Mouse (Mus musculus) skeletal muscle tissue, adult 2 months (tissue): ENCODE measurements around the gene Atp8a1.
A peak's percentile ranks its signal among the peaks of the same experiment; 100 is the strongest.
"Not testable (repeated sequence)": the region's sequence is repeated elsewhere in the genome, so short reads cannot be mapped to it uniquely, and the experiment has no call there.

ENCODE experiments used
- DNase-seq: peaks from one replicate; pipeline ENCODE4 v3.0.0-alpha.2; 2012; ENCODE audit warnings: low read depth, low spot score

Gene Atp8a1

GRCm38 (mm10) chr5:67826935-67827334 lies 20.3 kb downstream of the Atp8a1 start:
- no peak for DNase-seq

DNA sequence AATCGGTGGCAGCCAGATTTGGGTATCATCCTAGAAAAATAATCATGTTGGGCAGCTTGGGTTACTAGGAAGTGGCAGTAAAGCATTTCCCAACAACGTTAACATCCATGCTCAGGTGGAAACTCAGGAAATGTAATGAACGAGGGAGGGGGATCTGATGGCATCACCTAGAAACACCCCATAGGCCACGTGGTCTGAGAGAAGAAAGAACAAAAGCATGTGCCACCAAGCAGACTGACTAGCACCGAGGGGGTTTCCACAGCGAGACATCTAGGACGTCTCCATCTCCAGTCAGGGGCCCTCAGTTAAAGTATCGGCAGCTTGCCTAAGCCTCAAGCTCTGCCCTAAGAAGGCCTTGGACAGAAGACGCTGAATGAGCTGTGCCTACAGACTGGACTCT lies 21.0 kb downstream of the Atp8a1 start:
- no peak for DNase-seq

DNA sequence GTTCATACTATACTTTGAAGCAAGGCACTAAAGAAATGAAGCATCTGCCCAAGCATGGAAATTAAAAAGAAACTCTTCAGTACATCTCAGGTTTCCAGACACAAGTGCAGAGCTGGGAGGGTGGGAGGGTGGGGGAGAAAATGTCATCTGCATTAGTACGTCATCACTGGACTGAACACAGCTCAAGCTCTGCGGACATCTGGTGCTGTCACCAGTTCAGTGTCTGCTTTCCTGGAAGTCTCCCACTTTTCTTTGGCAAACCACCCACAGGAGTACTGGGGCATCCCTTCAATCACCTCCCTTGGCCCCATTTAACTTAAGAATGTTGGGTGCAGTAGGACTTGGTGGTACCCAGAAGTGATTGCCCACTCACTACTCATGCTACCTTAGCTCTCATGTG lies 22.6 kb downstream of the Atp8a1 start:
- peak; percentile 67 for DNase-seq

DNA sequence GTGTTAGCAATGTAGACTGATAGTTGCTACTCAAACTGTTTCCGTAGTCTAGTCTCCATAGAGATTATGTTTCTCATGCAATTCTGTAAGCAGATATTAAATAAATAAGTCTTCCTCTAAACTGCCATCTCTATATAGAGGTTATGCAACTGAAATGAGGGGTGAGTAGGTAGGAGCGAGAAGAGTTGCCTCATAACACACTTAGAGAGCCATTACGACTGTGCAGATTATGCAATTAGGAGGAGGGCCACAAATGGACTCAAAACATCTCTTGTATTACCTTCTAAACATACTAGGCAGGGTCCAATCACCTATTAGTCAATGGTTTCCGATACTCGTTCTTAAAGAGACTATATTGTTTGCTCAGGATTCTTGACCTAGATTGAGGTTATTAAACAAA lies 23.5 kb downstream of the Atp8a1 start:
- no peak for DNase-seq

DNA sequence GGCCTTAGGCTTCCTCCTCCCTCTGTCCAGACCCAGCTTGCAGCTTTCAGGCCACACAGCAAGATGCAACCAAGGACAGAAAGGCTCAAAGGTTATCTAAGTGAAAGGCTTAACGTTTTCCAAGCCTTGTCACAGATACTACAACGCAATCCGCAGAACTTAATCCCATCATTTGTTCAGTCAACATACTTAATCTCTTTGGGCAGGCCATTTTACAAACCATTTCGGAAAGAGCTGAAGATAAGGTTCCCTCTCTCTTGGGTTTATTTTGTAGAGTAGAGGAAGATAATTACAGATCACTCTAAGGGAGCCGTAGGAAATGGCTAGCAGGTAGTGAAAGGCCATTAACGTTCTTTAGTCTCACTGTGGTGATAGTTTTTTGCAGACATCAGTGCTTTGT lies 24.6 kb downstream of the Atp8a1 start:
- no peak for DNase-seq

DNA sequence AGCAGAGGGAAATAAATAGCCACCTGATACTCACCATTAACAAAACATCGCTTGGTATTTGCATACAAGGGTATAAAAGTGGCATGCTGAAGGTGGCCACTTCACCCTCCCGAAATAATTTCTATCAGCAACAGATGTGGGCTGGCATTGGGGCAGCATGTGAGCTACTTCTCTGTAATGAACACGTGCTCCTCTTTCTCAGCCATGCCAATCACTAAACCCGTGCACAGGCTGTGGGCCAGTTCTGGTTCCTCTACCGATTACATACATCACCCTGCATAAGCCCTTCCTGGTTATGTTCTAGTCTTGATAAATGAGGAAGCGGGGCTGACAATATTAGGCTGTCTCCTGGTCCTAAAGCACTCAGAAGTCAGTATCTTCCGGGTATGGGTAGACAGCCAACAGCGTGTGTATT lies 25.2 kb downstream of the Atp8a1 start:
- peak; percentile 47 for DNase-seq

DNA sequence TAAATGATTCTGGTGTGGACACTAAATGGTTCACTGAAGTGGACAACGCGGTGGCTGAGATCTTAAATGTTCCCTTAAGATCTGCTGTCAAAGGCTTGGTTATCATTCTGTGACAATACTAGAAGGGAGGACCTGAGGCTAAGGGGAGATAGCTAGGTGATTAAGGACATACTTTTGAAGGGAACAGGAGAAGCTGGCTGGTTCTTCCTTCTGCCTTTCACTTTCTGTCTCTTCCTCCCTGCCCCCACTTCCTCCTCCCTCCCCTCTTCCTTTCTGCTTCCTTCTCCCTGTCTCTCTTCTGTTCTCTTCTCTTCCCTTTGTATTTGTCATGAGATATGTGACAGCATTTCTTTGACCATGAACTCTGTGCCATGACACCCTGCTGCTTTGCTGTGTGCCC lies 26.0 kb downstream of the Atp8a1 start:
- DNase-seq, result no peak

DNA sequence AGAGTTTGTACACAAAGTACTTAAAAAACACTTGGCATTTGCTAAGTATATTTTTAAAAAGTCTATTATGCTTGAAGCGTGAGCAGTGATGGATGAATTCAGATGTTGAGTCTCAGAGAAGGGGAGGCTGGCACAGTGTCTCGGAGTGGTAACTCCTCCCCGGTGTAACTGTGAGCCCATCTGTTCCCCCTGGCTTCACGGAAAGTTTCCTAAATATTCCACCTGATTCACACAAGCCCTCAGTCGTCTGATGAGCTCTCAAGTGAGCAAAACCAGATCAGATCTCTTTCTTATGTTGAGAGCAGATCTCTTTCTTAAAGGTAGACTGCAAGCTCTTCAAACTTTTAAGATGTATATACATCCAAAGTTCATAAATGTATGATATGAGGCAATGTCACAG lies 27.8 kb downstream of the Atp8a1 start:
- DNase-seq, result no peak

DNA sequence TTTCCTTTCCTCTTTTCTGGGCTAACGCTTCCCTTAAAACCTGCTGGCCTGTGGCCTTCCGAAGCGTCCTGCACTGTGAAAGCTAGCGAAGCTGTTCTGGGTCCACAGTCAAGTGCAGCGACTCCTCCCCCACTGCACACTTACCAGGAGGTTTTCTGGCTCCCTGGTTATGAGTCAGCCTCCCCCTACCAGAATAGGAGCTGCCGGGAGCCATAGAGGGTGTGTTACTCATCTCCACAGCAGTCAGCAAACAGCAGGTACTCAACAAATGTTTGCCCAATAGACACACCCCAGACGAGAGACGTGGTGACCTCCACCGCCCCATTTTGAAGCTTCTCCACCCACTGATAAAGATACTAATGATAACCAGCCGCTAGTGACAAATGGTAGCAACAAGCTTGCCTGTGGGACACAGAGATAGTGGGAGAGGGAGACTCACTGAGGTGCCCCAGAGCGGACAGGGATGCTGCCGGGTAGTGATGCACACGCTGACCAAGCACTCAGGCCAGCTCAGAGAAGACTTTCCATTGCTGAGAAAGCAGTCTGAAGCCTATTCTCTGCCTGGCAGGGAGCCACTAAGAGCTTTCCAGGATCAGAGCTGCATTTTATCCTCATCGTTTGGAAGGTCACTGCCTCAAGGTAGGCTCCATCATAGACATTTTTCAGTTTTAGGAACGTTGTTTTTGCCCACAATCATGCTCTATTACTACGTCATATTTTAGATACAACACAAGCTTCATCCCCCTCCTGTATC lies 31.5 kb downstream of the Atp8a1 start:
- DNase-seq, result no peak

DNA sequence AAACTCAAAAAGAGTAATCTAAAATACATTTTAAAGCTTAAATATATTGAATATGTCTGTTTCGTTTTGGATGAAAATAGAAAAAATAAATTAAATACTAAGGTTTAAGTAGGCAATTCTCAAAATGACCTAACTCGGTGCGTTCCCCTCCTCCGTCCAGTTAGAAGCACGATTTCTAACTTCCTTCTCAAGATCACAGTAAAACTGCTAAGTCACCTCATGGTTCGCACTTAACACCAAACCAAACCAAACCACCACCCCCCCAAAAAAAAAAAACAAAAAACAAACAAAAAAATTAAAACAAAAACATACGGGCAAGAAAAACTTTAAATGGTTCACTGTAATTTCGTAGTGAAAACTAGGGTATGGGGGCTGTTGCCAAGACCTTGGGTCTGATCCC lies 32.2 kb downstream of the Atp8a1 start:
- not testable (repeated sequence) for DNase-seq

DNA sequence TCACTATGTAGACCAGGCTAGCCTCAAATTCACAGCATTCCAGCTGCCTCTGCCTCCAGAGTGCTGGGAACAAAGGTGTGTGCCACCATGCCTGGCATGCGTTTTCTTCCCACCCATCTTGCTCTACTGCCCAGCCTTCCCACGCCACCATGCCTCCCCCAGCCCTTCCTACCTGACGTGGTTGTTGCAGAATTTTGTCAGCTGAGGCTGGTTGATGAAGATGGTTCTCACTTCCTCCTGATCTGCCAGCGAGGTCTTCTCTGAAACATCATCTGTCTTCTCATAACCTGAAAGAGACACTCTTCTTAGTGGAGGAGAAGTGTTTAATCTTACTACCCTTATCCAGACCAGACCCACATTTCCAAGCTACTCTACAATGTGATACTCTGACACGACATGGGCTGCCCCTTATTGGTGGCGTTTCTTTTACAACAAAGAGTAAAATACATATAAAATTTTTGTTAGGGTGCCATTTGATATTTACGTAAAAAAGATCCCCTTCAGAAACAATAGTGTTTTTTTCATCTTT lies 32.7 kb downstream of the Atp8a1 start:
- DNase-seq, result no peak

- no peak for DNase-seq
These were observed 33.9 kb downstream of the Atp8a1 start for GRCm38 (mm10) chr5:67813334-67813733.

DNA sequence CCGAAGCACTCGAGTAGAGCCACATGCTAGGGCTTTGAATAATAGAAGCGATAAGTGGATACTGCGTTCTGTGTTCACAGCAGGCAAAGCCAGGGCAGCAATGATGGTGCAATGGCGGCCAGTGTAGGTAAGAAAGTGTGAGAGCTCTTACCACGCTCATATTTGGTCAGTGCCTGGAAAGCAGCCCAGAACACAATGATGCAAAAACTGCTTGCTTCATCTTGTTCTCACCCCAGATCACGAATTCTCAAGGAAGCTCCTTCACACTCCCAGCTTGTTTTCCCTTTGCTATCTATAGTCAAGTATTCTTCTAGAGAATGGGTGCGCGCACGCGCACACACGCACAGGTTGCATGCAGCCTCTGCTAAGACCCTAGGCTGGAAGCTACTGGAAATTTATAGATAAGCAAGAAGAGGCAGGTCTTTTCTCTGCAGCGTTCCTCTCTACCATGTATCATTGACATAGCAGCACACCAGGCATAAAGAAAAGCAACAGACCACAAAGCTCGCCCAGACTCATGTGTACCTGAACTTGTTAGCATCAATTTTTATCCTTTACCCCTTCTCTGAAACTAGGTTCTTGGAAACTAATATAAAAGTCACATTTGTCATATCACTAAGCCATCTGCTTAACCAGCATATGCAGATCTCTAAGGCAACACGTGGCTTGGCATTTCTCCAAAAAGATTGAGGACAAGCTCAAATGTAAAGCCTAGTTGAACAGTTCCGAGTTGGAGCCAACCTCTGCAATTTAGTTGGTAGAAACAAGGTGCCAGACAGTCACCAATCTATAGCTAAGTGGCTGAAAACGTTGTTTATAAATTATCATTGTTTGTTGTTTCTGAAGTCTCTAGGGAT lies 44.8 kb downstream of the Atp8a1 start:
- no peak for DNase-seq

DNA sequence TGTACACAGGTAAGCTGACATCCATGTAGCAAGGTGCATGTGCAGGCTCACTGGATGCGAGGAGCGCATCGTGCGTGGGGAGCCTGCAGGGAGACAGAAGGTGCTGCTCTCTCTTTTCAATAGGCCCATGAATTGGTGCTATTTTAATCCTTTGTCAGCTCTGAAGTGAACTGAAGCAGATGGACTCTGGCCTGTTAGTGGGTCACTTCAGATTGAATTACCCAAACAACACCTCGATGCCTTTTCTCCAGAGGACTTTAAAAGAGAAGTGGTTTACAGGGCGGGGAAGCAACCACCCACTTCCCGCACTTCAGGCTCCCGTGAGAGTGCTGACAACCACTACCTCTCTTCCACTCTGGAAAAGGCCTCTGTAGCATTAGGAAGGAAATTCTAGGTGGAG lies 46.4 kb downstream of the Atp8a1 start:
- no peak for DNase-seq

DNA sequence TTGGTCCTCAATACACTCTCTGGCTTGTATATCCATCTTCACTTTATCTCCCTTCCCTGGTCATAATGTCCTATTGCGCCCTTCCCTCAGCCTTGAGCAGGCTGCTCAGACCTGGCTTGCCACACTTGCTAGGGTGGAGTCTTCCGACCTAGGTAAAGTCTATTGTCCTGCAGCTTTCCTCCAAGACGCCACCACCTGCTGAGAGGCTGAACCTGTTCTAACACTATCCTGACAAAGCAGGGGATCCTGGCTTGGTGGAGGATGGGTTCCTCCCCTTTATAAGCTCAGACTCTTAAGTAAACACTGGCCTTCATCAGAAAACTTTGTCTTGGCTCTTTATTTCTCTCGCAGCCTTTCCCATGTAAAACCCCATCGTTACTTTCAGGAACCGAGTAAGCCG lies 47.4 kb downstream of the Atp8a1 start:
- DNase-seq, result no peak

GRCm38 (mm10) chr5:67798348-67798747 lies 48.9 kb downstream of the Atp8a1 start:
- DNase-seq, result no peak

DNA sequence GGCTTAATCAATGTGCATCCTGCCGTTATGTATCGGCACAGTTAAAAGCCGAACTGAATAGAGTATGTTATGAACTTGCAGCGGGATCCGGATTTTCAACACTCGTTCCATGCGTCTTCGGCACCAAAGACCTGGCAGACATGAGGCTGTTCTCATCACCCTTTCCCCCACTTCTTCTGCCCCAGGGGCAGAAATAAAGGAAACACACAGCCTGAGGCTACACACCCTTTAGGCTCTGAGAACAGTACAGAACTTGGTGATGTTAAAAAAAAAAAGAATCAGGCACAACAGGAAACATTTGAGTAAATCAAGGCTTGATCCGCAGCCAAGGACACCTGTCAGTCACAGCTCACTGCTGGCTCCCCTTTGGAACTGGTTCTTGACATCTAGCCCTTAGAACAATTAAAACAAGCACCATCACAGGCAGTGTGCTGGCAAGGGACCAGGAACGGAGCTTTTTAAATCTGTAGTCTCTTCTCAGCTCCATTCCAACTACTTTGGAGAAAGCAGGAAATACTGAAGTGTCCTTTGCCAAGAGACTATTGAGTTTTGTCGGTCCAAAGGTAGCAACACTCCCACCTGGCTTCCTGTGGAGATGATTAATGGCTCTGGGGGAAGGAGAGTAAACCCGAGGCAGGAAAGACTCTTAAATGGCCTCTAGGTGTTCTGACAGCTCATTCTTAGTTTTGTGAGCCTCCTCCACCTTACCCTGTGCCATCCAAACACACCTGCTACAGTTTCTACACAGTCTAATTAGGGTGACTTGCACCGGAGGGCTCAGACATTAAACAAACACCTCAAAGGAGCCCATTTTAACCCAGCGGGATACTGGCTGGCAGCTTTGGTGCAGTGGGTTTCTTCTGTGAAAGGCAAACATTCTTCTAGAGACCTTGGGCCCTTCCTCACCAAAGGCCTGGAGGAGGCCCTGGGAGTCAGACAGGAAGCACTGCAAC lies 50.0 kb downstream of the Atp8a1 start:
- DNase-seq, result peak; percentile 21

GRCm38 (mm10) chr5:67794129-67794800 lies 53.0 kb downstream of the Atp8a1 start:
- peak; percentile 90 for DNase-seq

DNA sequence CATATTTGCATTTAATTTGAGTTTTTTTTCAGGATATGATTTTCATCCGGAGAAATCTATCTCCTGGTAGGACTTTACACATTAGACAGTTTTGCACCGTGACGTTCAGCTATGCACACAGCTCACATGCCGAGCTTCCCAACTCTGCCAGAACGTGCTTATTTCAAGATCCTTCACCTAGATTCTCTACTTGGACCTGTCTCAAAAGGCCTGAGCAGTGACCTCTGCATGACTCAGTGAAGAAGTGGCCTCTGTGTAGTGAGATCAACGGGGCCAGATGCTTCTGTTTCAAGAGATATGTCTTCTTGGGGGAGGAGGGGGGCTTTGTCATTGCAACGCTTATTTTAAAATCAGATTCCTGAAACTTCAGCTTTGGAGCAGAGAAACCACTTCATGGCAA lies 64.5 kb downstream of the Atp8a1 start:
- DNase-seq, result no peak

- DNase-seq, result peak; percentile 63
These were observed 69.2 kb downstream of the Atp8a1 start for GRCm38 (mm10) chr5:67778026-67778425.

- DNase-seq, result no peak
These were observed 73.0 kb downstream of the Atp8a1 start for GRCm38 (mm10) chr5:67774186-67774585.
